Mouse (Mus musculus): Measurements from ENCODE around the gene Flrt1.

DNA sequence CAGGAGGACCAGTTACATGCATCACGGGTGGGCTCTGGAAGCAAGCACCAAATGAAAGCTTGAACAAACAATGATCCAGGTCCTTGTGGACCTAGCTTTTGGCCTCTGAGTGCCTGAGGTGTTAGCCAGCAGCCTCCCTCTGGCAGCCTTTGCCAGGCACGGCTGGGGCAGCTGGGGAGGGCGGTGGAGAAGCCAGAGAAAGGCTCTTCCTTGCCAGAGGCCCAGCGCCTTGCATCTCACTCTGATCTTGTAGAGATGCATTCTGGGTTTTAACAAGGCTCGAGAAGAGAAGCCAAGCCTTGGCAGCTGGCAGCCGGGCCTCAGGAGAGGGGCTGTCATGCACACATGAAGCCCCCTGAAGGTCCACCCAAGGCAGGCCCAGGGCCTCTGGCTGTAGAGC is 34.8 kb upstream of the Flrt1 start:
- no peak for TF ChIP-seq CTCF (IDR thresholded peaks at IDR 0.05; ENCODE audit: borderline replicate concordance, insufficient read depth, low read depth, low read length)
- TF ChIP-seq POLR2A (IDR thresholded peaks at IDR 0.05; ENCODE audit: borderline replicate concordance, insufficient read depth, low read length): no peak

Data from cerebellum, adult 2 months (tissue).